Mouse (Mus musculus) heart, postnatal 10 days (tissue): ENCODE results near the gene Ndufs3. TPM values are rescaled to one million over a fixed set of nuclear protein-coding genes. Genes with fewer than 3 reads are reported as not detected.

Experiments
- DNase-seq, 2 experiments: peaks; one replicate each; pipeline ENCODE4 v3.0.0; 2021
- intact Hi-C: fragments of 180-260 bp; cut with DNase I; formaldehyde crosslinking; loops from one replicate; pipeline ENCODE4 v1.15.1; 2025
- total RNA-seq, 2 experiments: library from RNA; stranded (reverse); gene quantifications; 2 replicates each; pipeline ENCODE4 v1.2.3; 2021

Ndufs3 gene
- total RNA-seq = 100 to 1,000 TPM; 693 to 709 TPM

GRCm38 (mm10) chr2:90904076-90904855, at the start of gene Ndufs3, which contains the start of gene Kbtbd4:
TSS of gene Ndufs3 (minus strand) at chr2:90904827.
TSS of gene Kbtbd4 (plus strand) at chr2:90904740.
- peak; percentile 91 to 94 for DNase-seq
- intact Hi-C loops = loop anchor here (5.0 kb wide), 1 partner anchor 37 kb away; no protein-coding TSS in a partner anchor

- DNase-seq = no peak
- intact Hi-C loops = no loop called here
Measured at GRCm38 (mm10) chr2:90953461-90953860, 48.8 kb upstream of the Ndufs3 start.

- DNase-seq = no peak
- intact Hi-C loops = no loop called here
Measured at GRCm38 (mm10) chr2:90950582-90951194, 46.1 kb upstream of the Ndufs3 start.

- intact Hi-C loops = no loop called here
- DNase-seq = no peak
Measured at GRCm38 (mm10) chr2:90950149-90950548, 45.5 kb upstream of the Ndufs3 start.

GRCm38 (mm10) chr2:90941744-90942143, 37.1 kb upstream of the Ndufs3 start:
- no peak for DNase-seq
- intact Hi-C loops = loop anchor here (2.0 kb wide), 1 partner anchor 113 kb away; the partner anchor contains the start of gene Psmc3

- intact Hi-C loops = loop anchor here (2.0 kb wide), 1 partner anchor 114 kb away; the partner anchor contains the start of gene Psmc3
- DNase-seq = peak; percentile 87 to 90
Measured at GRCm38 (mm10) chr2:90940233-90941229, 35.9 kb upstream of the Ndufs3 start, which contains the start of gene Celf1. TSS of gene Celf1 (plus strand) at chr2:90940382.

- peak in 1 of 2 experiments; percentile 23 for DNase-seq
- intact Hi-C loops = loop anchor here (2.0 kb wide), 1 partner anchor 115 kb away; the partner anchor contains the start of gene Psmc3
Measured at GRCm38 (mm10) chr2:90939750-90940149, 35.1 kb upstream of the Ndufs3 start.

- intact Hi-C loops = no loop called here
Measured at GRCm38 (mm10) chr2:90938362-90938761, 33.7 kb upstream of the Ndufs3 start.

GRCm38 (mm10) chr2:90932273-90932672, 27.6 kb upstream of the Ndufs3 start:
- DNase-seq = no peak
- intact Hi-C loops = no loop called here

More at GRCm38 (mm10) chr2:90938362-90938761, 33.7 kb upstream of the Ndufs3 start:
- no peak for DNase-seq

GRCm38 (mm10) chr2:90931829-90932228, 27.2 kb upstream of the Ndufs3 start:
- DNase-seq = no peak
- intact Hi-C loops = no loop called here

- intact Hi-C loops = no loop called here
- no peak for DNase-seq
Measured at GRCm38 (mm10) chr2:90928566-90928965, 23.9 kb upstream of the Ndufs3 start.

GRCm38 (mm10) chr2:90922636-90923035, 18.0 kb upstream of the Ndufs3 start:
- intact Hi-C loops = no loop called here
- no peak for DNase-seq

- intact Hi-C loops = no loop called here
- no peak for DNase-seq
Measured at GRCm38 (mm10) chr2:90921178-90921577, 16.6 kb upstream of the Ndufs3 start.

GRCm38 (mm10) chr2:90917999-90918698, 13.5 kb upstream of the Ndufs3 start:
- peak in 1 of 2 experiments; percentile 39 for DNase-seq
- intact Hi-C loops = no loop called here

- intact Hi-C loops = no loop called here
- DNase-seq = peak; percentile 85 to 89
Measured at GRCm38 (mm10) chr2:90917233-90917998, 12.8 kb upstream of the Ndufs3 start.

- DNase-seq = no peak
- intact Hi-C loops = no loop called here
Measured at GRCm38 (mm10) chr2:90916560-90917232, 12.1 kb upstream of the Ndufs3 start.

- intact Hi-C loops = no loop called here
- DNase-seq = no peak
Measured at GRCm38 (mm10) chr2:90915516-90915915, 10.9 kb upstream of the Ndufs3 start.

- DNase-seq = peak; percentile 58 to 63
- intact Hi-C loops = no loop called here
Measured at GRCm38 (mm10) chr2:90913671-90914070, 9.0 kb upstream of the Ndufs3 start.
